Mouse (Mus musculus): ENCODE data around the gene Taf15. TPM values are rescaled to one million over a fixed set of nuclear protein-coding genes. Genes with fewer than 3 reads are reported as not detected.

Taf15 gene
- total RNA-seq, 2 experiments from 2014 or later, result 61.7 to 80.3 TPM

DNA sequence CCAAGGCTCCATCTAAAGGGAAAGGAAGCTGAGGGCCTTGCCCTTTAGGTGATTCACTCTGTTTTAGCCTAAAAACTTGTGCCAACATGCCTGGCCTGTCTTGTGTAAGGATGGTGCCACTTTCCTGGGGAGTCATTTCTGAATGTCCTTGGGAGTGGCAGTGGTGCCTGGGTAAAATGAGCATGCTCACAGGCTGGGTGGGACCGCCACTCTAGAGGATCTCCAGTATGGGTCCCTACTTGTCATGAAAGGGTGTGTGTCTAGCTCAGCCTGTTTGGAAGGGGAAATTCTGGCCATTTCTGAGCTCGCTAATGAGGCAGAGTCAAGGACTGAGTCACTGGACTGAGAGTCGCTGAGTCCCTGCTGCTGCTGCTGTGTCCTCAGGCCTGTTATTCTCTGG is 17.3 kb upstream of the Taf15 start:
- DNase-seq (ENCODE audit: extremely low spot score in 1 of 2, low spot score in 1 of 2), result no peak

DNA sequence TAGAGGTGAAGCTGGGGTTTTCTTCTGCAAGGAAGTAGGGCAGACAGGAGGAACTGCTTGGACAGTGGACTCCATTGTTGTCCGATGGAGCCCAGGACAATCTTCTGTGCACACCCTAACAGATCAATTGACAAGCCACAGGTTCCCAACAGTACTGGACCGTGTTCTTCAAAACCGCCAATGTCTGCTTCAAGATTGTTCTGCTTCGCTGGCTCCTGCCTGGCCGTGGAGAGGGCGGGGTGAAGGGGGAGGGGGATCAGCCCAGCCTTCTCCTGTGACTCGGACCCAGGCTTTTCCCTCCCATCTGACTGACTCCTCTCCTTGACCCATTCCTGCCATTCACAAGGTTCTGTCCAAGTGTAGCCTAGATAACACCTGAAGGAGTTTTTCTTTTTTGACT is 15.6 kb upstream of the Taf15 start:
- DNase-seq (ENCODE audit: extremely low spot score in 1 of 2, low spot score in 1 of 2), result no peak

DNA sequence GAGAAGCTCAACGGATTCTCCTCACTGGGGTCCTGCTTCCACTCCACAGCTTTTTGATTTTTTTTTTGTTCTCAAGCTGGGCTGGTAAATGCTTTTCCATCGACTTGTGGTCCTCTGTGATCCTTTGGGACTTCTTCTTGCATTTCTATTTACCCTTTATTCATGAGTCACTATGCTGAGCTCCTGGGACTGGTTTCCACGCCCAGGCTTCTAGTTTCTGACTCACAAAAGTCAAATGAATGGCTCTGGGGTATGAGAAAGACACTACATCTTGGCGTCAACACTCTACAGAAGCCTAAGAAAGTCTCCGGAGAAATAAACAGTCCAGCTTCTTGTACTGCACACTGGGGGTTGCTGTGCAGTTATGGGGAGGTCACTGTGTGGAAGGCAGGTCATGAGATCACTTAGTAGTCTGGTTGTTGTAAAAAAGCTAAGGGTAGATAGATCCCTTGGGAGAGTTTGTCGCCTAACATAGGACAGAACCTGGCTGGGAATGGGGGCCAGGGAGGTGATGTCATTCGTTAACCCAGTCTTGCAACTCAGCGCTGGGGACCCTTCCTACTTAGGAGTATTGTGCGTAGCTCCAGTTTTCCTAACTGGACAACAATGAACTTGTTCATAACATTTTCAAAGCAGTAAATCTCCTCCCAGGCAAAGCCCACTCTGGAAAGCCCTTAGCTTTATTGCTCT is 14.8 kb upstream of the Taf15 start:
- DNase-seq (ENCODE audit: extremely low spot score in 1 of 2, low spot score in 1 of 2), result no peak

DNA sequence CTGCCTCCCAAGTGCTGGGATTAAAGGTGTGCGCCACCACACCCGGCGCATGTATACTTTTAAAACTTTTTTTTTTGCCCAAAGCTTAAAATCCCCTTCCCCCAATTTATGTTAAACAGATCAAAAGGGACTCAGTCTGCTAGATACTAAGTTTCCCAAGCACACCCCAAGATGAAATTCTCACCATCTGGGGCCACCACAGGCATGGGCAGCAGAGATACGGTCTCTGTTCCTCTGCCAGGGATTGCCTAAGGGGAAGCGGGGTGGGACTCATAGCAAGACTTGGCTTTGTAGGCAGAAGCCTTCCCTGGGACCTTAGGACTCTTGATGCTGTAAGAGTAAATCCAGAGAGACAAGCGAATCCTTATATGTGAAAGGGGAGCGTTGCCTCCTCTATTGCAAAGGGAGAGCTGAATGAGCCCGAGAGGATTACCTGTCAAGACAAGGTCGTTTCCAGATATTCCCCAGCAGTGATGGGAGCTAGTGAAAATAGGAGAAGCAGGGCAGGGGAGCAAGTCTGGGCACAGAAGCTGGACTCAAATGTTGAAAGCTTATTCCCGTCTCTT is 11.3 kb upstream of the Taf15 start:
- DNase-seq (ENCODE audit: extremely low spot score in 1 of 2, low spot score in 1 of 2), result no peak

DNA sequence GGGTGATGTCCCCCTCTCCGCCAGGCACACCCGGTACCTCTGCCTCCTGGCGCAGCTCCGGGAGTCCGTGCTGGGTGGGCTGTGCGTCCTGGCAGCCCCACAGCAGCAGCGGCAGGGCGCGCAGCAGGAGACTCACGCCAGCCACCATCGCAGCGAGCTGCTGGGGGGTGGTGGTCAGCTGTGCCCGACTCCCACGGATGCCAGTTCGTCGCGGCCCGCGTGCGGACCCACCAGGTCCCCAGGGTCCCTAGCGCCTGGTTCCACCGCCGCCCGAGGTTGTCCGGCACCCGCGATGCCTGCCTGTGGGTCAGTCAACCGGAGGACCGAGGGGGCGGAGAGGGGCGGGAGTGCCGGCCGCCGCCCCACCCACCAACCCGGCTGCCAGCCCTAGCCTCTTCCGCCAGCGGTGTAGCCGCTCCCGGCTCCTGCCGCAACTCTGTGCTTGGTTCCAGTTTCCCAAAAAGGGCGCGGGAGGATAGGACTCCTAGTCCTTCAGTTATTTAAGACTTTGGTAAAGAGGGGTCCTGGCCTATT is 10.1 kb upstream of the Taf15 start, which contains the start of gene Mmp28:
TSS of gene Mmp28 (minus strand) at position 361 of the 534 bp plus-strand sequence.
- peak in 1 of 2 experiments; percentile 6 for DNase-seq (ENCODE audit: extremely low spot score in 1 of 2, low spot score in 1 of 2)

DNA sequence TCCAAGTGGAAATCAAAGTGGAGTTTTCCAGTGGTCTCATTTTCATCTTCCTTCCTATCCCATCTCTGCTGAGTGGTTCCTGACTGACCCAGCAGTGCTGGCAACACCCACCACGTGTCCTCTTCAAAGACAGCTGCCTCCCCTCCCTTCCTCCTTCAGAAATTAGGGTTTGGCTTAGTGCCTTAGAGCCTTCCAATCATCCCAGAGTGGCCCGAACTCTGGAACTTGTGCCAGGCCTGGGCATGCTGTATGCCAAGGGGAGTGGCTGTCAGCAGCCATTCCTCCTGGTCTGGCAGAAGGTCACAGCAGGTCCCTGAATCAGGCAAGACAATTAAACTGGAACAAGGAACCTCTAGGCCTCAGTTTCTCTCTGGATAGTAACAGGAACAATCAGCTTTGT is 6.9 kb upstream of the Taf15 start:
- no peak for DNase-seq (ENCODE audit: extremely low spot score in 1 of 2, low spot score in 1 of 2)

DNA sequence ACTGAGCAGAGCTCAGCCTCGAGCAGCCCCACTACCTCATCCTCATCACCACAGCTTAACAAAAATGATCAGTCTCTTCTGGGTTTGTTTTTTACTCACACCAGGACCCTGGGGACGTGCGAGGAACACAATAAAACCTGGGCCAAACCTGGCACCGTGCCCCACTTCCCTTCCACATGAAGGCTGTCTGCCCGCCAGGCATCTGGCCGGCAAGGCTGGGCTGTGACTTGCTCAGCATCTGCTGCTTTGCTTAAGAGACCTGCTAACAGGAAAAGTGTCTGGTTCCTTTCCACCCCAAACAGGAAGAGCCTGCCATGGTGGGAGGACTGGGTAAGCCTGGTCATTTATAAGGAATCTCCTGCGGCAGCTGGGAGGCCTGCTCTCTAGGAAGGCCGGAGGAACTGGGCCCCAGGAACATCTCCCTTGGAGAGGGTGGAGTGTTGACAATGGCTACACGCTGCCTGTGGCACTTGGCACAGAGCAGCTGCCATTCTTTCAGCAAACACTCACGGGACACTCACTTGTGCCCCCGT is 5.7 kb upstream of the Taf15 start:
- DNase-seq (ENCODE audit: extremely low spot score in 1 of 2, low spot score in 1 of 2), result no peak

DNA sequence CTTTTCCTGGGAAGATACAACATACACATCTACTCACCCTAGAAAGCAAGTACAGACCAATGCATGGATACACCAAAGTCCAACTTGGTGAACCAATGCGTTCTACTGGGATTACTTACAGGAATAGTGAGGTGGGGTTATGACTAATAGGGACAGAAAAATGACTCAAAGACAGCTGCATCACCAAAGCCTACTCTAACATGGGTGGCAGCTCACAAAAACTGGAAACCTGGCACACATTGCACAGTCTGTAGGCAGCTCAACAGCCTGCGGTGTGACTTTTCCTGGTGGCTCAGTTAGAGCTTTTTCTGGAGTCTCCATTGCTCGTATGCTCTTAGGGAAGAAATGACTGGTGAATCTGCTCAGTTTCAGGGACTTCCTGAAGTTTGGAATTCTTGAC is 4.1 kb upstream of the Taf15 start:
- no peak for DNase-seq (ENCODE audit: extremely low spot score in 1 of 2, low spot score in 1 of 2)

DNA sequence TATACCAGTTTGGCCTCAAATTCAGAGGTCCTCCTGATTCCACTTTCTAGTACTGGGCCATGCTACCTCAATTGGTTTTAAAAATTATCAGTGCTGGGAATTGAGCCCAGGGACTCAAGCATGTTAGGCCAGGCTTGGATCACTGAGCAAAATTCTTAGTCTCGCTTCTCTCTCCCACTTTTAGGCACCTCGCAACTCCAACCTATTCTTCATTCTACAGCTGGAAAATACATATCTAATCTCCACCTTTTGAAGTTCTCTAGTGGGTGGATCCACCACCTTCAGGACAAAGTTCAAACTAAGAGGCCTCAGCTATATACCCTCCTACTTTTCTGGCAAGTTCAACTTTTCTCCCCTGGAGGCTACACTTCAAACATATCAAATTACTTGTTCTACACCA is 1.1 kb upstream of the Taf15 start:
- no peak for DNase-seq (ENCODE audit: extremely low spot score in 1 of 2, low spot score in 1 of 2)

DNA sequence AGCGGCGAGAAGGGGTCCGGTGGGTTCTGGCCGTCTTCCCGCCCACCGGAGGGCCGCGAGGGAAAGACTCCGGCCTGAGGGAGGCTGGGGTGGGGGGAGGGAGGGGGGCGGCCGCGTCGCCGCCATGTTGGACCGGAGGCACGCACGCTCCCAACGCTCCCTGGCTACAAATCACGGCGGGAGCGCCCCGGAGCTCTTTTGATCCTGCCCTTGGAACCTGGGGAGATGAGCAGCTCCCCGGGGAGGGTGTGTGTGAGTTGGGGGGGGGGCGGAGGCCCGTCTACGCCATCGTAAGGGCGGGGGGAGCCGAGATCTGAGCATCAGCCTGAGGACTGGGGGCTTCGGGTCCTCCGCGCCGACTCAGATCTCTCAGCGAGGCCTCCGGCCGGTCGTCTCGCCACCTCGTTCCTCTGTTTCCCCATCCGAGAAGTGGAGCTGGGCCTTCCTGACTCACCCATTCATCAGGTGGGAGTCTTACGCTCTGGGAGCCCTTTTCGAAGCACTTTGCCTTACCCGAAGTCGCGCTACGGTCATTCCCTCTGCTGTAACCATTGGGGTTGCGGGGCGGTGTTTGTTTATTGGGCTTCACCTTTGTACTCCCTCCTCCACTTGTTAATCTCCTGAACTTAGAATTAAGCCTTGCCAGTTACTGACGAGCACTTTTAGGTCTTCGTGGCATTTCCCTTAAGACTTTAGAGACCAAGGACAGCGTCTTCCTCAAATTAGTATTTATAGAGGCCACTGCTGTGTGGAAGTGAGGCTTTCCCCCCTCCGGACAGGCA is 540 bp downstream of the Taf15 start:
- DNase-seq (ENCODE audit: extremely low spot score in 1 of 2, low spot score in 1 of 2), result no peak

DNA sequence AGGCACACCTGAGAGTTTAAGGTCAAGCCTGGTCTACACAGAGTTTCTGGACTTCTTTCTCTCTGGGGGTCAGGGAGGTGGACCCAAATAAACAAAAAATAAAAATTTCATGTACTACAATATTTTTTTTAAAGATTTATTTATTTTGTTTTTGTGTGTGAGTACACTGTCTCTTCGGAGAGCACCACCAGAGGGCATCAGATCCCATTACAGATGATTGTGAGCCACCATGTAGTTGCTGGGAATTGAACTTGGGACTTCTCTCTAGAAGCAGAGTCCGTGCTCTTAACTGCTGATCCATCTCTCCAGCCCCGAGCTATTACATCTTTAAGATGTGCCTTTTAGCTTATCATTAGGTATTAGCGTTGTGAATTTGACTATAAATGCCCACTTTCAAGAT is 18.6 kb downstream of the Taf15 start:
- DNase-seq (ENCODE audit: extremely low spot score in 1 of 2, low spot score in 1 of 2), result no peak

DNA sequence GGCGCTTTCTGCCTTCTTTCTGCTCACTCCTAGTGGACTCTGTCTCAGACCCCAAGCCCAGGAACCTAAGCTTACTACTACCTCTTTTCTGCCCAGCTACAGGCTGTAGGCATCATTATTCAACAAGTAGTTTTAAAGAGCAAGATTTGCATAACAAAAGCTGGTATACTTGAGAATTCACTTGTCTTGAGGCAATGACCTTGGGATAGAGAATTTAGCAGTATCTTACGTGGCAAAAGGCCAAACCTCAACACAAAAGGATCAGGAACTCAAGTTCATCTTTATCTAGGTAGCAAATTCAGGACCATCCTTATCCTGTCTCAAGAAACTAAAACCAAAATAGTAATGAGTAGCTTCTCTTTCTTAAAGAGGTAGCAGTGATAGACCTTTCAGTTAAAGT is 22.7 kb downstream of the Taf15 start:
- DNase-seq (ENCODE audit: extremely low spot score in 1 of 2, low spot score in 1 of 2), result no peak

DNA sequence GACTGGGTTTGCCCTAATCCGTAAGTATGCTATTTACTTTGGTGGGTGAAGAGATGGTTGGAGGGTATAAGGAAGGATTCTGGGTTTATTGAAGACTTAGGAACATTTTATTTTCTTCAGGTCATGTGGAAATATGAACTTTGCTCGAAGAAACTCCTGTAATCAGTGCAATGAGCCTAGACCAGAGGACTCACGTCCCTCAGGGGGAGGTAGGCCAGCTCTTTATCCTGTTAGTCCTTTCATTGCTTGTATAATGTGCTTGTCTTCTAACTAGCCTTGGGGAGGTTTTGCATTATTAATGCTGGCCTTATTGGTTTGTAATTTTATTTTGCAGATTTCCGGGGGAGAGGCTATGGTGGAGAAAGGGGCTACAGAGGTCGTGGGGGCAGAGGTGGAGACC is 31.4 kb downstream of the Taf15 start:
- DNase-seq (ENCODE audit: extremely low spot score in 1 of 2, low spot score in 1 of 2), result no peak

DNA sequence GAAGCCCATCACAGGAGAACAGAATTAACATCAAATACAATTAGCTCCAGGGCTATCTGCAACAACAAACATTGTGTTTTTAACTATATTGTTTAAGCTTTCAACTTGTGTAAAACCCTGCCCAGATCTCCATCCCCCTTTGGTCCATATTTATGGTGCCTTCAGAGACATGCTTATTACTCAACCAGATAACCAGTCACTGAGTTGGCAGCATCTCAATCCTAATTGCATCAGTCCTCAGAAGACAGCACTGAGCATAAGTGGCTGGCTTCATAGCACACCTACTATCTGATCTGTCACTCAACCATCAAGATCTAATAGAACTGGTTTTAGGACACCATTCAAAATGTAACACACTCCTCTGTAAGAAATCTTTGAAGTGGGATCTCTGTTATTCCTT is 36.6 kb downstream of the Taf15 start:
- no peak for DNase-seq (ENCODE audit: extremely low spot score in 1 of 2, low spot score in 1 of 2)

DNA sequence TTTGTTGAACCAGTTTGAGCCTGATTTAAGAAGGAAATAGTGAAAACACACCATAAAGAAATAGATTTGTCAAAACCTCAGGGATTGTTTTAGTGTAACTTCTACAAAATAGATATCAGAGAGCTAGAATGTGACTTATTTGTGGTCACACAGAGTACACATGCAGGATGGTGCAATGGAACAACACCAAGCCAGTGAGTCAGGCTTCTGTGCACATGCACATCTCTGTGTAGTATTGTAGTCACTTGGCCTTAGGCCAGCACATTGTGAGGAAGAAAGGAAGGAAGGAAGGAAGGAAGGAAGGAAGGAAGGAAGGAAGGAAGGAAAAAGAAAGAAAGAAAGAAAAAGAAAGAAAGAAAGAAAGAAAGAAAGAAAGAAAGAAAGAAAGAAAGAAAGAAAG is 44.3 kb downstream of the Taf15 start:
- no peak for DNase-seq (ENCODE audit: extremely low spot score in 1 of 2, low spot score in 1 of 2)

DNA sequence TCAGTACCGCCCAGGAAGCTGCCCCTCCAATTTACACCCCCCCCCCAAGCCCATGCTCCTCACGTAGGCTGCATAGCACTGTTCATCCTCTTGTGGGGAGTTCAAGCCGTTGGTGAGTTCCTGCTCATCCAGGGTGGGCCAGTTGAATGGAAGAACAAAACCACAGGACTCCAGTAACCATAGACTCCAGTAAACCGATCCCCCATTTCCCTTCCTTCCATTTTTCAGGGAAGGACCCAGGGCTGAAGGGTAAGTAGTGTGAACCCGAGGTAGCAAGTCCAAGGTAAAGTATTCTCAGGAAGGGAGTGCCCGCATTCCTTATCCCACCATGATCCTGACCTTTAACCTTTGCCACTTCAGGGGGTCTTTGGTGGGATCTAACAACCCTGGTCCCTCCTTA is 45.5 kb downstream of the Taf15 start:
- DNase-seq (ENCODE audit: extremely low spot score in 1 of 2, low spot score in 1 of 2), result no peak

DNA sequence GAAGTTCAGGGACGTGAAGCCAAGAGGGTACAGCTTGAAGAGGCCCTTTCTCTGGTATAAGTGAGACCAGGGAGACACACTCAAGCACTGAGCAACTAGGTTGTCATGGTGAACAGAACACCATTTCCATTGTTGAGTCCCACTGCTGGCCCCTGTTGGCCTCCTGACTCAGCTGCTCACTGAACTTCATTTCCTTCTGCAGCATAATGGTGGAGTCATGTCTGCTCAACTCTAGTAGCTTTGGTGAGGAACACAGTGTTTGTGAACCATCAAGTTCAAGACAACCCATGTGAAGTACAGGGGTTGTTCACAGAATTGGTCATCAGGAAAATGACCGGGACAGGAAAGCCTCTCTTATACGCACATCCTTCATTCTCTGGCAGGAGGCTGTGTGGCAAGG is 49.2 kb downstream of the Taf15 start, which contains the start of gene Heatr9:
TSS of gene Heatr9 (minus strand) at position 101 of the 400 bp plus-strand sequence.
- DNase-seq (ENCODE audit: extremely low spot score in 1 of 2, low spot score in 1 of 2), result no peak

DNA sequence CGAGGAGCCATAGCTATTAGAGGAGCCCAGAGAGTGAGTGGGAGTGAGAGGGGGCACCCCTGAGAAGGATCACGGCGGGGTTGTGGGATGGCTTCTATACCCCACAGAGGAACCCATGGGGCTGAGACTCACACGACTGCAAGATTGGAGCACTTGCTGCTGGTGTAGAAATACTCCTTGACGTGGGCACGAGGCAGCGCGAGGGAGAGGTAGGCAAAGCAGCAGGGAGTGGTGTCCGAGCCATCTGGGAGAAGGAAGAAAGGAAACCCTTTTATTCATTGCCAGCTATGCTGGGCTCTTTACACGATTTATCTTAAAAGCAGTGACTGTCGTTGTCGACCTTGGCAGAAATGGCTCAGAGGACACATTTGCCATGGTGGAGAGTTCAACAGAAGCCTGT is 56.1 kb downstream of the Taf15 start:
- DNase-seq (ENCODE audit: extremely low spot score in 1 of 2, low spot score in 1 of 2), result no peak

DNA sequence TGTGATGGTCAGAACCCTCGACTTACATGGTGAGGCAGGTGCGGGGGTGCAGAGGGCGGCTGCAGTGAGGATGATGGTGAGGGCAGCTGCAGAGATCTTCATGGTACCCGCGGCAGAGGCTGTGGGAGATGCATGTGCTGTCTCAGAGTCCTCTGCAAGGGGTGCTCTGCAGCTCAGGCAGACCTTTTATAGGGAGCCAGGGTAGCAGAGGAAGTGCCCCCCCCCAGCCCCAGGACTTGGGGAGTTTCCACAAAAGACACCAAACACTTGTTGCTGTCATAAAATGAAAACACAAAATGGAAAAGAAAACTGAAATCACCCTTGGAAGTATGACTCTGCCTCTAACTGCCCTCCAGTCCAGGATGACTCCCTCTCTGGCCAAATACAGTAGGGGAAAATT is 57.5 kb downstream of the Taf15 start, which contains the start of gene Ccl5:
TSS of gene Ccl5 (minus strand) at position 159 of the 400 bp plus-strand sequence.
- DNase-seq (ENCODE audit: extremely low spot score in 1 of 2, low spot score in 1 of 2), result no peak

DNA sequence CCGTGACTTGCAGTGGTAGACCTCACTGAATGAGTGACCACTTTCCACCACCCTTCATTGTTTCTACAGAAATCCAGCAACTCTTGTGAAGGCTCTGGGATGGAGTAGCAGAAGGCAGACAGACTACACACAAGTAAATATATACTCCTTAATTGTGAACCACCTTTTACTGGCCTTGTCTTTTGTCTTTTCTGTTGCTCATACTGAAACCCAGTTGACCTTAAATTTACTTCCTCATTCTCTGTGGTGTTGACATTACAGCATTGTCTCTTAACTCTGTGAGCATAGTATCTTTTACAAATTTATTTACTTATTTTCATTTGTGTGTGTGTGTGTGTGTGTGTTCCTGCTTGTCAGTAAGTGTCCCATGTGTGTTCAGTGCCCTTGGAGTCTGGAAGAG is 60.3 kb downstream of the Taf15 start:
- no peak for DNase-seq (ENCODE audit: extremely low spot score in 1 of 2, low spot score in 1 of 2)

DNA sequence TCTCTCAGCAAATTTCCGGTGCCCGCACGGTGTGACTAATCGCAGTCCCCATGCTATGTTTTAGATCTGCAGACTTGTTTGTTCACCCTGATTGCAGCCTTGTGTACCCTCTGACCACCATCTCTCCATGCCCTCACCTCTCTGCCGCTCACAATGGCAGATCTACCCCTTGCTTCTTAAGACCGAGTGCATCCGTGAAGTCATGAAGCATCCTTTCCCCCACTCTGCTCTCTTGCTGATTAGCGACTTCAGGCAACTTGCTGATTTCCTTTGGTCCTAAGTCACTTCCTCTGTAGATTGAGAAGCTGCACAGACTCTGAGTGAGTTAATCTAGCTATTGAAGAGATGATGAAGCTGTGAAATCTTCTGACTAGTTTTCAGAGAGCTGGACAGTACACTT is 61.3 kb downstream of the Taf15 start:
- no peak for DNase-seq (ENCODE audit: extremely low spot score in 1 of 2, low spot score in 1 of 2)
